Mouse (Mus musculus) small intestine, adult 2 months (tissue): ENCODE measurements at regions not wholly inside any gene's neighbourhood (a gene's known extent, or its start where the extent isn't known, plus 50 kb on each side); places are given as distances from the start of the nearest gene placed in this dataset.

Experiments
- CTCF ChIP-seq: fragments of 200-500 bp; IDR thresholded peaks from 2 replicates; pipeline ENCODE4 v1.5.1; 2012; ENCODE audit warnings: low read depth, mild to moderate bottlenecking, control low read depth, inconsistent platforms, low read length, moderate library complexity, mixed read lengths; ENCODE audit not compliant: insufficient replicate concordance, insufficient read length; ENCODE audit errors: extremely low read depth
- POLR2A ChIP-seq: fragments of 200-500 bp; IDR thresholded peaks from 2 replicates; pipeline ENCODE4 v1.6.1; 2012; ENCODE audit warnings: low read depth, mild to moderate bottlenecking, control low read depth, inconsistent platforms, low read length, moderate library complexity

- TF ChIP-seq CTCF (no peak), POLR2A (no peak)
Observed at GRCm38 (mm10) chr5:118446878-118447277, 113.6 kb upstream of the Med13l start.
